Mouse (Mus musculus) midbrain, embryonic 13.5 days (tissue): Measurements from ENCODE around the gene Bsn. TPM values are rescaled to one million over a fixed set of nuclear protein-coding genes. Genes with fewer than 3 reads are reported as not detected.
"Not testable (repeated sequence)": the region's sequence is repeated elsewhere in the genome, so short reads cannot be mapped to it uniquely, and the experiment has no call there.

Source experiments
- ATAC-seq: fragments of 200-750 bp; cut with Nextera tagmentation; 2 replicates; pipeline ENCODE4 v1.8.0; 2017; ENCODE audit warnings: mild to moderate bottlenecking, moderate TSS enrichment, moderate library complexity
- H3K27ac ChIP-seq: fragments of 300-500 bp; sonication (generic); 2 replicates; pipeline ENCODE4 v1.5.1; 2015; ENCODE audit warnings: inconsistent platforms, mild to moderate bottlenecking, moderate library complexity
- H3K27me3 ChIP-seq: fragments of 300-500 bp; sonication (generic); 2 replicates; pipeline ENCODE4 v1.6.1; 2015; ENCODE audit warnings: mild to moderate bottlenecking, inconsistent platforms
- H3K36me3 ChIP-seq: fragments of 300-500 bp; sonication (generic); 2 replicates; pipeline ENCODE4 v1.6.1; 2015; ENCODE audit warnings: mild to moderate bottlenecking, inconsistent platforms
- H3K4me1 ChIP-seq: fragments of 300-500 bp; sonication (generic); replicated peaks from 2 replicates; pipeline ENCODE4 v1.6.1; 2015; ENCODE audit warnings: inconsistent platforms
- H3K4me2 ChIP-seq: fragments of 300-500 bp; sonication (generic); replicated peaks from 2 replicates; pipeline ENCODE4 v1.6.1; 2015; ENCODE audit warnings: moderate library complexity, mild to moderate bottlenecking, inconsistent platforms
- H3K4me3 ChIP-seq: fragments of 300-500 bp; sonication (generic); replicated peaks from 2 replicates; pipeline ENCODE4 v1.5.1; 2015; ENCODE audit warnings: mild to moderate bottlenecking, inconsistent platforms
- H3K9ac ChIP-seq: fragments of 300-500 bp; sonication (generic); replicated peaks from 2 replicates; pipeline ENCODE4 v1.6.1; 2015; ENCODE audit warnings: mild to moderate bottlenecking, inconsistent platforms
- H3K9me3 ChIP-seq: fragments of 300-500 bp; sonication (generic); 2 replicates; pipeline ENCODE4 v1.6.1; 2016; ENCODE audit warnings: mild to moderate bottlenecking, inconsistent platforms
- WGBS: fragments of 180-500 bp; shearing (Covaris S2); methylation state at CpG from one replicate; pipeline ENCODE4 v1.1.7; 2015; 5-methylcytosine and 5-hydroxymethylcytosine counted together
- polyA plus RNA-seq: library from polyadenylated mRNA; unstranded; fragments of >200 nt; fragmentation: Nextera tagmentation; extraction: Ambion mirVana; gene quantifications from 2 replicates; pipeline ENCODE4 v1.2.1, GENCODE M21; 2015

Bsn gene
- polyA plus RNA-seq, 1 experiment from 2014 or later: 8.0 TPM

DNA sequence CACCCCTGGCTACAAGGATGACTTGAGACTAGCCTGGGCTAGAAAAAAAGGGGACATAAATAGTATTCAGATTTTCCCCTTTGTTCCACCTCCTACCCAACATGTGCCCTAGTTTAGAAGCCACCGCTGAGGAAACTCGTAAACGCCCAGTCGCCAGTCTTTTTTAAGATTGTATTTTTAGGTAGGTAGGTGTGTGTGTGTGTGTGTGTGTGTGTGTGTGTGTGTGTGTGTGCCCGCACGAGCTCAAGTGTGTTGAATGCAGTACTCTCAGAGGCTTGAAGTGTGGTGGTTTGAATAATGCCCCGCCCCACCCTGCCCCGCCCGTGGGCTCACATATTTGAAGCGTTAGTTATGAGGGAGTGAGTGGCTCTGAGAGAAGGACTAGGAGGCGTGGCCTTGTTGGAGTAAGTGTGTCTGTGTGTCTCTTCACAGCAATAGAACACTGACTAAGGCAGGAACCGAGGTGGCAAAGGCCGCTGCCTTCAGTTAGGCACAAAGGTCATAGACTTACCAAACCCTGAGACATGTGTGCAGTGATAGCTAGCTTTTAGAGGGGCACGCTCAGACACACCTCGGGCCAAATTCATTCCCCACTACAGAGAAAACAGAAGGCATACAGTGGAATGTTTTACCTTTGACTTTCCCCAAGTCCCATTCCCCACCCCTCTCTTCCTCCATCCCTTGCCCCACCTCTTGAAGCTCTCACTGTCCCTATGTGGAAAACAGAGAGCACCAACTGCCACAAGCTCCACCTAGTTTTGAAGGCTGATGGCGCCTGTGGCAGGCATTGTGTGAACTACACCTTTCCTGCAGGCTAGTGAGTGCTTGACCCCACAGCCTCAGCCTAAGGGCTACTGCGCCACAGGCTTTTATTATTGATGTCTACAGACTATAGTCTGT, 45.6 kb downstream of the Bsn start:
- Histone ChIP-seq H3K36me3 (peaks cover 5% of the 10 kb centered on the region; the same call in 1 of the 2 replicates), H3K4me2 (no peak overlapping the region), H3K9ac (no peak overlapping the region), H3K27me3 (no peaks in the 10 kb centered on the region), H3K4me1 (no peaks in the 10 kb centered on the region; the same call in 1 of the 2 replicates), H3K9me3 (no peaks in the 10 kb centered on the region), H3K4me3 (no peak overlapping the region), H3K27ac (no peak overlapping the region)
- no peak for ATAC-seq
- WGBS: 90% methylated on average over 17 of the region's 17 CpGs

DNA sequence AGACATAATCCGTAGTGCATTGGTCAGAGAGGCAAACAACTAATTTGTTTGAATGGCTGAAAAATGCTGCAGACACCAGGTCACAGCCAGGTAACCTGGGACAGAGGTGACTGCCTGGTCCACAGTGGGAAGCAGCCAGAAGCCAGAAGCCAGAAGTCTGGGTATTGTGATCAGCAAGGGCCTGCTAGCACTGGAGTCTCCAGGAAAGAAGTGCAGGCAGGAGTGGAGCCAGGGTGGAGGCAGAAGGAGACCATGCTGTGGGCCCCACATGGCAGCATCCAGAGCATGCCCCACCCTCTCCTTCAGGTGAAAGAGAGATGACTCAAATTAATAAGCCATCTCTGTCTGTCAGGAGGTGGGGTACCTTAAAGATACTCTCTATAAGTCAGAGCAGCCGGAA, 46.7 kb downstream of the Bsn start:
- H3K4me2 ChIP-seq: no peak overlapping the region
- no peaks in the 10 kb centered on the region; the same call in 1 of the 2 replicates for H3K4me1 ChIP-seq
- H3K36me3 ChIP-seq: peaks cover 16% of the 10 kb centered on the region
- no peak overlapping the region for H3K9ac ChIP-seq
- WGBS: 84% methylated on average over 2 of the region's 2 CpGs
- no peaks in the 10 kb centered on the region for H3K27me3 ChIP-seq
- H3K9me3 ChIP-seq: no peaks in the 10 kb centered on the region
- no peak for ATAC-seq
- H3K27ac ChIP-seq: no peak overlapping the region
- H3K4me3 ChIP-seq: no peak overlapping the region

DNA sequence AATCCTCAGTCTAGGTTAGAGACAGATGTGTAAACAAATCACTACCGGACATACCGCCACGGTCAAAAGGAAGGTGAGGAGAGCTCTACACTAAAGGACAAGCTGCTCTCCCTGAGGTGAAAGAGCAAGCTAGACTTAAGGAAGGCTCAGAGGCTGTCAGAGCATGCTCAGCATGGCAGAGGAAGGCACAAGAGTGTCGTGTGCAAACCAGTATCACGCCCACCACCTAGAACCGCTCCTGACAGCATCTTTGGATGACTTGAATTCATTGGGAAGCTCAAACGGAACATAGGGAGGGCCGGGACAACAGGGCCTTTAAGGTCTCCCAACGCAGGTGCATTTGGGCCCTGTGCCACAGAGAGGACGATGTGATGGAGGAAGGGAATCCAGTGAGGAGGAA, 48.8 kb downstream of the Bsn start:
- no peaks in the 10 kb centered on the region for H3K9me3 ChIP-seq
- H3K27me3 ChIP-seq: no peaks in the 10 kb centered on the region
- H3K9ac ChIP-seq: no peak overlapping the region
- no peak for ATAC-seq
- H3K4me2 ChIP-seq: no peak overlapping the region
- H3K4me1 ChIP-seq: no peaks in the 10 kb centered on the region
- H3K27ac ChIP-seq: no peak overlapping the region
- no peak overlapping the region for H3K4me3 ChIP-seq
- H3K36me3 ChIP-seq: peaks cover 35% of the 10 kb centered on the region
- 92% methylated on average over 10 of the region's 10 CpGs for WGBS

DNA sequence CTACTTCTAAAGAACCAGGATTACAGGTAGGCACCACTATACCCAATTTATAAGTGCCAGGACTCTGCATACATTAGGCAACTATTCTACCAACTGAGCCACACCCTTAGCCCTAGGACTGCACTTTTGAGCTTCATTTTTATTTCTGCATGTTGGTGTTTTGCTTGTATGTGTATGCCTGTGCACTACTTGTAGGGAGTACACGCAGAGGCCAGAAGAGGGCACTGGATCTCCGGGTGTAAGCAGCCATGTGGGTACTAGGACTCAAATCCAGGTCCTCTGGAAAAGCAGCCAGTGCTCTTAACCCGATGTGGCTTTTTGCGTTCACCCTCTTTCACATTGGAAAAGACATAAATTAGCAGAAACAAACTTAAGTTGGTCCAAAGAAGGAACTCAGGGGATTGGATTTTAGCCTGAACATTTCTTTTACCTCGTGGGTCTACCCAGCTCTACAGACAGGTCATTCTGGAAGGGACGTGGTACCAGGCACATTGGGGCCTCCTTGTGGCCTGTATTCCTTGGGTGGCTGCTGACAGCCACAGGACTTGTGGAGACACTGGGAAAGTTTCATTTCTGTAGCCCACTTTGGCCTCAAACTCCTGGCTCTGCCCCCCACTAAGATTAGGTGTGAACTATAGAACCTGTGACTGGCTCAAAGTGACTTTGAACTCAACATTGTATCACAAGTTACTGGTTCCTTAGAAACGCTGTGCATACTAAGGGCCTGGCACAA, 50.1 kb downstream of the Bsn start:
- H3K9me3 ChIP-seq: no peaks in the 10 kb centered on the region
- H3K36me3 ChIP-seq: peaks cover 37% of the 10 kb centered on the region
- no peaks in the 10 kb centered on the region for H3K4me1 ChIP-seq
- no peaks in the 10 kb centered on the region for H3K27me3 ChIP-seq
- no peak overlapping the region for H3K4me3 ChIP-seq
- H3K9ac ChIP-seq: no peak overlapping the region
- ATAC-seq: no peak
- no peak overlapping the region for H3K4me2 ChIP-seq
- WGBS: 78% methylated on average over 7 of the region's 7 CpGs
- no peak overlapping the region for H3K27ac ChIP-seq

DNA sequence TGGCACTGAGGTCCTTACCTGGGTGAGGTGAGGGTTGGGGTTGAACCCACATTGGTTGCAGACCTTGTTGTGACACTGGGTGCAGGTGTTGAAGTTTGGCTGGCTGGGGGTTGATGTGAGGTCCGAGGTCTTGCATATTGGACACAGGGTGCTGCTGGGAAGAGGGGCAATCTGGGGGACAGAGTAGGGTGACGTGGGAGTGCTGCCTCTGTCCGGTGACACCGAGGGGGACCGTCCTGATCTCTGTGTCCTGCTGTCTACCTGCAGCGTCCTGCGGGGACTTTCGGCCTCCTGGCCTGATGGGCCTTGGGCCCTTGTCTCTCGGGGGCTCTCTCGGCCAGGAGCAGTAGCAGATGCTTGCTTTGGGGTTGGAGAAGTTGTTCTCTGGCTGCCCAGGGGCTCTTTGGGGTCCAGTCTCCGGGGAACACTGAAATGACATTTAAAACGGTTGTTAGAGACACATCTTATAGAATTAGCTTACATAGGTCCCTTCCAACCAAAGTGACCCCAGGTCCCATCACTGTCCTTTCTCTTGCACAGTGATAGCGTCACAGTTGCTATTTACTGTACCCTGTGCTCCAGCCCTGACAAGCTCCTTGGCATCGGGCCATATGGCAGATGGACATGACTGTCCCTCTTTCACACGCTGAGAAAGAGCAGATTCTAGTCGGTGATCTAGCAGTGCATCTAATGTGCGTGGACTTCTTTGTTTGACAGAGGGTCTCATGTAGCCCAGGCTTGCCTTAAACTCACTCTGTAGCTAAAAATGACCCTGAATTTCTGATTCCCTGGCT, 50.8 kb downstream of the Bsn start:
- no peaks in the 10 kb centered on the region for H3K27me3 ChIP-seq
- no peak overlapping the region for H3K9ac ChIP-seq
- no peaks in the 10 kb centered on the region for H3K9me3 ChIP-seq
- WGBS: 88% methylated on average over 17 of the region's 17 CpGs
- no peak overlapping the region for H3K4me2 ChIP-seq
- no peak overlapping the region for H3K4me3 ChIP-seq
- H3K27ac ChIP-seq: no peak overlapping the region
- H3K4me1 ChIP-seq: no peaks in the 10 kb centered on the region
- peaks cover 37% of the 10 kb centered on the region for H3K36me3 ChIP-seq
- no peak for ATAC-seq

DNA sequence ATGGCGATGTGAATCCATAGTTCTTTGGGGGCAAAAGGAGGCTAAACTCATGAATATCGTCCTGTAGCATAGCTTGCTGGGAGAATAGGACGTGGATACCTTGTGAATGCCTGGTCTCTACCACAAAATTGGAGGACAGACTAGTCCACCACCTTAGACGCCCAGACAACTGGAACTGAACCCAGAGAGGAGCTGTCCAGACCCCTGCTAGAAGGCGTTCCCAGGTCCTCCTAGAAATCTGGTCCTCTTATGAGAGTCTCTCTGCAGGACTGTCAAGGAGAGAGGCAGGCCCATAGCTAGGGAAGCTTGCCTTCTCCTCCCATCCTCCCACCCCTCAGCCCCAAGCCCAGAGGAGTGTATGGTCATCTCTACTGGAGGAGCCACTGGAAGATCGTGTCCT, 52.1 kb downstream of the Bsn start:
- Histone ChIP-seq H3K9me3 (no peaks in the 10 kb centered on the region), H3K27ac (no peak overlapping the region), H3K4me2 (no peak overlapping the region), H3K4me1 (no peaks in the 10 kb centered on the region), H3K9ac (no peak overlapping the region), H3K27me3 (no peaks in the 10 kb centered on the region), H3K4me3 (no peak overlapping the region), H3K36me3 (peaks cover 36% of the 10 kb centered on the region)
- 83% methylated on average over 6 of the region's 6 CpGs for WGBS
- no peak for ATAC-seq

DNA sequence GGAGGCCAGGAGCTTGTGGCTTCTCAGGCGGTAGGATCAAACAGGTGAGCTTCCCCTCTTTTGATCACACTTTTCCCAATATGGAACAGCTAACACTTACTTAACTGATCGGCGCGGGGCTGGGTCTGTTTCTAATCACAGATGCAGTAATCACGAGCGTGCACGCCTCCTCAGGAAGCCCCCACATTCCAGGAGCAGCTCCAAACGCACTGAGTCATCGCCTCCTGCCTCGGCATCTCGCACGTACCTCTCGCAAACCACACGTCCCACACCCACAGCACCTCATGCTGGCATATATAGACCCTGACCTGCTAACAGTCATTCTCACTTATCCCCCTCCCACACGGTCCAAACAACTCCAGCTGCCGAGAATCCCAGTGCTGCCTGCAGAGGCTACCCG, 52.7 kb downstream of the Bsn start:
- ATAC-seq: no peak
- 77% methylated on average over 17 of the region's 17 CpGs for WGBS
- H3K36me3 ChIP-seq: peaks cover 32% of the 10 kb centered on the region
- H3K27ac ChIP-seq: no peak overlapping the region
- no peaks in the 10 kb centered on the region for H3K27me3 ChIP-seq
- H3K4me3 ChIP-seq: no peak overlapping the region
- no peak overlapping the region for H3K9ac ChIP-seq
- no peaks in the 10 kb centered on the region for H3K9me3 ChIP-seq
- no peak overlapping the region for H3K4me2 ChIP-seq
- H3K4me1 ChIP-seq: no peaks in the 10 kb centered on the region

DNA sequence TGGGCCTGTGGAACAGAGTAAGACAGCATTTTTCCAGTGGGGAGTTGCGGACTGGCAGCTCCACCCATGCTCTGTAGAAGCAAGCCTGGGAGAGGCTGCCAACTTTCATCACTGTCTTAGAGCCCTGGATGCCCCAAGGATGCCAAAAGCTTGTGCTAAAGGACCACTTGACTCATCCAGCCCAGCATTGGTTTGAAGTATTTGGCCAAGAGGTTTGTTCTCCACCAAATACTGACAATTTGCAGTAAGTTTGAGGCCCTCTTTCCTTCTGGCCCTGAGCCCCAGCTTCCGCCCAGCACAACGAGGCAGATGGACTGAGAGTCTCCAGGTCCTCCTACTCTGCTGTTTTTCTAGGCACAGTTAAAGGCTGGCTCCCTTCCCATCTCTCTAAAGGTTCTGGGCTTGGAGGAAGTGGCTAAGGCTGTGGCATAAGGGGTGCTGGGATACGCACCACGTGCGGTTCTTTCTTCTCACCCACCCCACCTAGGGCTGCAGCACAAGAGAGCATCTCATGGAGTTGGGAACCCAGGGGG, 53.2 kb downstream of the Bsn start:
- no peak overlapping the region for H3K9ac ChIP-seq
- ATAC-seq: no peak
- H3K4me1 ChIP-seq: no peaks in the 10 kb centered on the region
- H3K27ac ChIP-seq: no peak overlapping the region
- peaks cover 32% of the 10 kb centered on the region for H3K36me3 ChIP-seq
- no peaks in the 10 kb centered on the region for H3K27me3 ChIP-seq
- no peak overlapping the region for H3K4me3 ChIP-seq
- H3K4me2 ChIP-seq: no peak overlapping the region
- 90% methylated on average over 6 of the region's 6 CpGs for WGBS
- H3K9me3 ChIP-seq: no peaks in the 10 kb centered on the region

DNA sequence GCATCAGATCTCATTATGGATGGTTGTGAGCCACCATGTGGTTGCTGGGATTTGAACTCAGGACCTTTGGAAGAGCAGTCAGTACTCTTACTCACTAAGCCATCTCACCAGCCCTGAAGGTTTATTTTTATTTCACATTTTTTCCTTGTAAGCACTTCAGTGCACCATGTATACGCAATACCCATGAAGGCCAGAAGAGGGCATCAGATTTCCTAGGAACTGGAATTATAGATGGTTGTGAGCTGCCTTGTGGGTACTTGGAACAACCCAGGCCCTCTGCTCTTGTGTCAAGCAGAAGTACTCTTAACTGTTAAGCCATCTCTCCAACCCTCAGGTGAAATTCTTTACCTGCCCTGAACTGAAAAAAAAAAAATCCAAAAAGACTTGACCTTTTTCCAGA, 54.0 kb downstream of the Bsn start:
- Histone ChIP-seq H3K4me2 (no peak overlapping the region), H3K4me1 (no peaks in the 10 kb centered on the region), H3K27ac (no peak overlapping the region), H3K4me3 (no peak overlapping the region), H3K9me3 (no peaks in the 10 kb centered on the region), H3K36me3 (peaks cover 32% of the 10 kb centered on the region), H3K27me3 (no peaks in the 10 kb centered on the region), H3K9ac (no peak overlapping the region)
- no peak for ATAC-seq
- 48% methylated on average over 1 of the region's 1 CpGs for WGBS

DNA sequence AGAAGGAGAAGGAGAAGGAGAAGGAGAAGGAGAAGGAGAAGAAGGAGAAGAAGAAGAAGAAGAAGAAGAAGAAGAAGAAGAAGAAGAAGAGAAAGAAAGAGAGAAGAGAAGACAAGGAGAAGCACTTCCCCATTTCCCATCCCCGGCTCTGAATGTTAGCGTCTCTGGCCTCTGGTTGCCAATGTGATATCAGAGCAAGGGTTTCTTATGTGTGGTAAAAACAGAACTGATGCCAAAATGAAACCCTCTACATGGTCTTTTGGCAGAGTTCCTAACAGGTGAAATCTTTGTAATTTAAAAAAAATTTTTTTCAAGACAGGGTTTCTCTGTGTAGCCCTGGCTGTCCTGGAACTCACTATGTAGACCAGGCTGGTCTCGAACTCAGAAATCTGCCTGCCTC, 54.5 kb downstream of the Bsn start:
- 96% methylated on average over 3 of the region's 3 CpGs for WGBS
- H3K9ac ChIP-seq, H3K4me1 ChIP-seq, H3K27ac ChIP-seq, H3K27me3 ChIP-seq, H3K4me3 ChIP-seq, ATAC-seq, H3K4me2 ChIP-seq, H3K9me3 ChIP-seq: not testable (repeated sequence)
- peaks cover 32% of the 10 kb centered on the region for H3K36me3 ChIP-seq

DNA sequence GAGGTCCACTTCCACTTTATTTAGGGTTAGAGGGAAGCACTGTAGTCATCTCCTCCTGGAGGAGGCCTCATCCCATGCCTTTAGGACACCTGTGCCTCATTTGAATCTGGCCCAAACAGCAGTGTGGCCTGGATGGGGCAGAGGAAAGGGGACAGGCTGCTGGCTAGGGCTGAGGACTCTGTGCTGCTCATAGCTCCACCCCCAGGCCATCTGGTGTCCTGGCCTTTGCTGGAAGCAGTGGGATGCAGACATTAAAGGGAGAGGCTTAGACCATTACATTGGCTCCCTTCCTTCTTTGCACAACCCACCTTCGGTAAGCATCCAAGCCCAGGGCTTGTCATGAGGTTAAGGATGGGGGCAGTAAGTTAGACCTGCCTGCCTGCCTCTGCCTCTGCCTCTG, 56.7 kb downstream of the Bsn start:
- Histone ChIP-seq H3K4me1 (no peaks in the 10 kb centered on the region), H3K9me3 (no peaks in the 10 kb centered on the region), H3K4me2 (no peak overlapping the region), H3K4me3 (no peak overlapping the region), H3K27me3 (no peaks in the 10 kb centered on the region), H3K27ac (no peak overlapping the region), H3K9ac (no peak overlapping the region), H3K36me3 (peaks cover 25% of the 10 kb centered on the region)
- no peak for ATAC-seq
- WGBS: 43% methylated on average over 1 of the region's 1 CpGs

DNA sequence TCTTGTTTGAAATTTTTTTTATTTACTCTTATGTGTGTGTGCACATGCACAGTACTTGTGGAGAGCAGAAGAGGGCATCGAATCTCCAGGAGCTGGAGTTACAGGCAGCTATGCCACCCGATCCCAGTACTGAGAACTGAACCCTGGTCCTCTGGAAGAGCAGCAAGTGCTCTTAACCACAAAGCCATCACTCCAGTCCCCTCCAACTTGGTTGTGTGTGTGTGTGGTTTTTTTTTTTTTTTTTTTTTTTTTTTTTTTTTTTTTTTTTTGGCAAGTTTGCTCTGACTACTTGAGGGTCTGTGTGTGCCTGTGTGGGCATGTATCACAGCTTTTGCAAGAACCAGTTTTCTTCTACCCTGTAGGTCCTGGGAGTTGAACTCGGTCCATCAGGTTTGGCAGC, 57.8 kb downstream of the Bsn start:
- no peaks in the 10 kb centered on the region for H3K4me1 ChIP-seq
- peaks cover 17% of the 10 kb centered on the region for H3K36me3 ChIP-seq
- WGBS: 91% methylated on average over 3 of the region's 3 CpGs
- H3K9ac ChIP-seq: no peak overlapping the region
- H3K4me3 ChIP-seq: no peak overlapping the region
- ATAC-seq: no peak
- no peak overlapping the region for H3K4me2 ChIP-seq
- no peaks in the 10 kb centered on the region for H3K9me3 ChIP-seq
- no peaks in the 10 kb centered on the region for H3K27me3 ChIP-seq
- no peak overlapping the region for H3K27ac ChIP-seq
